Mouse (Mus musculus): Measurements from ENCODE around the gene Thap4. TPM values are rescaled to one million over a fixed set of nuclear protein-coding genes. Genes with fewer than 3 reads are reported as not detected.

The Thap4 gene
- polyA plus RNA-seq, 1 experiment from 2014 or later = 53.2 TPM

DNA sequence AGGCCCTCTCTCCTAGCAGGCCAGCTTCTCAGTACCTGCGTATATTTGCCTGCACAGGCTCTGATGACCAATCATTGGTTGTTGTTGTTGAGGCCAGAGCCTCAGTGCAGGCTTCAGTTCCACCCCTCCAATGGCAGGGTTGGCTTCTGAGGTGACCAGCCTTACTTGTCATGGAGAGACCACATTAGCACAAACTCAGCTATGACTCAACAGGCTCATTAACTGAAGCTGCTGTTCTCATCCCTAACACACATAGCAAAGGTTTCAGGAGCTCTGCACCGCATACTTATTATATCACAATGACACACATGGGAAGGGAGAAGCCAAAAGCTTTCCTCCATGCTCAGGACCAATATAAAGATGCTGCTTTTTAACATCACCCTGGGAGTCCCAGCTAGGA, 14.0 kb downstream of the Thap4 start:
- ATAC-seq (ENCODE audit: insufficient number of reproducible peaks, insufficient read depth, low FRiP score, low TSS enrichment) = no peak
- Histone ChIP-seq H3K27me3 (no peaks in the 10 kb centered on the region), H3K9ac (no peak overlapping the region), H3K4me1 (no peaks in the 10 kb centered on the region), H3K4me2 (replicated peaks) (no peak overlapping the region), H3K9me3 (no peaks in the 10 kb centered on the region), H3K4me3 (no peak overlapping the region), H3K27ac (no peak overlapping the region), H3K36me3 (peaks cover 9% of the 10 kb centered on the region; the same call in 1 of the 2 replicates)
- 91% methylated on average over 2 of the region's 2 CpGs for WGBS

DNA sequence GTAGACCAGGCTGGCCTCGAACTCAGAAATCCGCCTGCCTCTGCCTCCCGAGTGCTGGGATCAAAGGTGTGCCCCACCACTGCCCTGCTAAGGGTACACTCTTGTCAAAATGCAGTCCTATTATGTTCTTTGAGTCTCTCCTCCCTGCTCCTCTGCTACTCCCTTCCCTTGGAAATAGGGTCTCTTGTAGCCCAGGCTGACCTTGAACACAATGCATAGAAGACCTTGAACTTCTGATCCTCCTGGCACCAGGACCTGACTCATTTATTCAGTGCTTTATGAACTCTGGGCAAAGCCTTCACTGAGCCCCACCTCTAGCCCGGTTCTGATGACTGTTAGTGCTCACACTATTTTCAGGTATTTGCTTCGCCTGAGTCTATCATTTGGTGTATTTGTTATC, 17.0 kb downstream of the Thap4 start:
- no peak for ATAC-seq (ENCODE audit: insufficient number of reproducible peaks, insufficient read depth, low FRiP score, low TSS enrichment)
- Histone ChIP-seq H3K36me3 (no peaks in the 10 kb centered on the region), H3K27me3 (no peaks in the 10 kb centered on the region), H3K9me3 (no peaks in the 10 kb centered on the region), H3K4me3 (no peak overlapping the region), H3K4me1 (no peaks in the 10 kb centered on the region), H3K9ac (no peak overlapping the region), H3K4me2 (replicated peaks) (no peak overlapping the region), H3K27ac (no peak overlapping the region)
- 94% methylated on average over 5 of the region's 5 CpGs for WGBS

DNA sequence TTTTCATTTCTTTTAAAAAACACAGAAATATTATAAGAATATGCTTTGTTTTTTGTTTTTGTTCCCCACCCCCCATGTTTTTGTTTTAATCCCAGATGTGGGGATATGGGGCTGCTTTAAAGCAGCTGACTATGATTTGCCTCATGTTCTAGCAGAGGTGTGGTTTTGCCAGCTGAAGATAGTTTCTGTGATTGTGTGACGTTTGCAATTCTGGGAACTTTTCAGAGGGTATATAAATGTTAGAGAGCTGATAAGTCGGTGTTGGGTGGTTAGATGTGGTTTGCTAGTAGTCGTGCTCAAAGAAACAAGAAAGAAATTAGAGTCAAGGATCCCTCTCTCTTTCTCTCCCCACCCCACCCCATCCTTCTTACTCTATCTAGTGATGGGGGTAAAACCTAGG, 18.8 kb downstream of the Thap4 start:
- Histone ChIP-seq H3K9me3 (no peaks in the 10 kb centered on the region), H3K27me3 (no peaks in the 10 kb centered on the region), H3K36me3 (no peaks in the 10 kb centered on the region), H3K9ac (no peak overlapping the region), H3K27ac (no peak overlapping the region), H3K4me2 (replicated peaks) (no peak overlapping the region), H3K4me3 (no peak overlapping the region), H3K4me1 (peaks cover 4% of the 10 kb centered on the region; the same call in 1 of the 2 replicates)
- 87% methylated on average over 3 of the region's 3 CpGs for WGBS
- no peak for ATAC-seq (ENCODE audit: insufficient number of reproducible peaks, insufficient read depth, low FRiP score, low TSS enrichment)

DNA sequence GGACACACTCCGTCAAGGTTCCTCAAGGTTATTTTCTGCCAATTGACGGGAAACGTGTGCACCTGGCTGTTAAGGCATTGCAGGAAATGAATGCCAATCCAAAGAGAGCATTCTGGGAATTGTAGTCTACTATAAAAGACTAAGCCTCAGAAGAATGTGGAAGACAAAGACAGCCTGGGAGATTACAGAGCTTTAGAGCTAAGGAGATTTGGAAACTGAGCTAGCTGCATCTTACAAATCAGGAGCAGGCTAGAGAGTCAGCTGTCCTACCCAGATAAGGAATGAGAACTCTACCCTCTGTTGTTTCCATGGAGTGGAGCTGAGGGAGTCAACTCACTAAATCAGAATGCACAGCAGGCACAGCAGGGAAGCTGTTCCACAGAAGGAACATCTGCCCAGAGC, 22.8 kb downstream of the Thap4 start:
- no peak overlapping the region for H3K4me2 ChIP-seq (replicated peaks)
- H3K4me3 ChIP-seq = no peak overlapping the region
- no peak for ATAC-seq (ENCODE audit: insufficient number of reproducible peaks, insufficient read depth, low FRiP score, low TSS enrichment)
- H3K9me3 ChIP-seq = no peaks in the 10 kb centered on the region
- H3K36me3 ChIP-seq = no peaks in the 10 kb centered on the region
- no peak overlapping the region for H3K9ac ChIP-seq
- 21% methylated on average over 3 of the region's 3 CpGs for WGBS
- H3K27me3 ChIP-seq = no peaks in the 10 kb centered on the region
- peaks cover 4% of the 10 kb centered on the region; the same call in 1 of the 2 replicates for H3K4me1 ChIP-seq
- H3K27ac ChIP-seq = no peak overlapping the region

DNA sequence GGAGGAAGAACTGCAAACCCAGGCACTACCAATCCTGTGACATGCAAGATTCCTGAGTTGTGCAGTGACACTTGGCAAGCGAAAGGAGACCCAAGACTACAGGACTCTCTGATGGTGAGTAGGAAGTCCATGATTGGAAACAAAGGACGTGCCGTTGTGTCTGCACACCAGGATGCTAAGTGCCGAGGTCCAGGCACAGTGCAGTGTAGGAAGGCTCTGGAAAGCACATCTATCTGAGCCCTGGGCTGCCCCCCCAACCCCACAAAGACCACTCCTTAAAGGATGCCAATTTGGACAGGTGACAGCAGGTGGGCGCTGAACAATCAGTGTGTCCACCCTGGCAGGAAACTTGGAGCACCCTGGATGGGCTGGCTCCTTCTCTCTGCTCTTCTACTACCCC, 23.6 kb downstream of the Thap4 start:
- H3K4me3 ChIP-seq = no peak overlapping the region
- no peaks in the 10 kb centered on the region for H3K9me3 ChIP-seq
- H3K27me3 ChIP-seq = no peaks in the 10 kb centered on the region
- H3K27ac ChIP-seq = no peak overlapping the region
- H3K9ac ChIP-seq = no peak overlapping the region
- ATAC-seq (ENCODE audit: insufficient number of reproducible peaks, insufficient read depth, low FRiP score, low TSS enrichment) = no peak
- peaks cover 4% of the 10 kb centered on the region; the same call in 1 of the 2 replicates for H3K4me1 ChIP-seq
- WGBS = 88% methylated on average over 5 of the region's 5 CpGs
- H3K36me3 ChIP-seq = no peaks in the 10 kb centered on the region
- no peak overlapping the region for H3K4me2 ChIP-seq (replicated peaks)

DNA sequence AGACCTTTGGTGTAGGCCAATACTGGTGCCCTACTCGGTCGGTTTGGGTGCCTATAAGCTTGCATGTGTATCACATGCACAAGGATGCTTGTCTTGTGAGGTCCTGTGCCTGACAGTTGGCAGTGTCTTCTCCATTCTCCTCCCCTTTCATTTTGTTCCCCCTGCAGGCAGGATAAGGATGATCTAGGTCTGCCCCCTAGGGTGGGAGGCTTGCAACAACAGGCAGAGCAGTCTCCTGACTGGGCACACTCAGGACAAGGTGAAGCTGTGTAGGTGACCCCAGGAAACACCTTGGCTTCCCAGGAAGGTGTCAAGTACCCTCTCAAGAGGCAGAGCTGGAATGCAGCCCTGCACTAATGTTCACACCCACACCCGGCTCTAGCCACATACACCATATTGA, 27.7 kb downstream of the Thap4 start:
- ATAC-seq (ENCODE audit: insufficient number of reproducible peaks, insufficient read depth, low FRiP score, low TSS enrichment) = no peak
- no peaks in the 10 kb centered on the region for H3K9me3 ChIP-seq
- no peaks in the 10 kb centered on the region for H3K27me3 ChIP-seq
- no peak overlapping the region for H3K4me3 ChIP-seq
- WGBS = 68% methylated on average over 3 of the region's 3 CpGs
- no peak overlapping the region for H3K9ac ChIP-seq
- peaks cover 9% of the 10 kb centered on the region for H3K36me3 ChIP-seq
- no peak overlapping the region for H3K27ac ChIP-seq
- H3K4me2 ChIP-seq (replicated peaks) = no peak overlapping the region
- peaks cover 2% of the 10 kb centered on the region; the same call in 1 of the 2 replicates for H3K4me1 ChIP-seq

DNA sequence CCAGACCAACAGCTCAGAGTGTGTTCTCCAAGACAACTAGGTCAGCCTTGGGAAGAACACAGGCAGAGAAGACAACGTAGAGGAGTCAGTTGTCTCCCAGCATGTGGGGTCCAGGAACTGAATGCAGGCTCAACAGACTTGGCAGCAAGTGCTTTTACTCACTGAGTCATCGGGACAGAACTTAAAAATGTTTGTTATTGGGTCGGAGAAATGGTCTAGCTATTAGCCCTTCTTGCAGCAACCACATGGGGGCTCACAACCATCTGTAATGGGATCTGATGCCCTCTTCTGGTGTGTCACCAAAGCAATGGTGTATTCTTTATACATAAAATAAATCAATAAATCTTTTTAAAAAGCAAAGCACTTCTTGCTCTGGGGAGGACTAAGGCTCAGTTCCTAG, 28.5 kb downstream of the Thap4 start:
- no peaks in the 10 kb centered on the region for H3K4me1 ChIP-seq
- no peak overlapping the region for H3K27ac ChIP-seq
- WGBS = 87% methylated on average over 3 of the region's 3 CpGs
- no peaks in the 10 kb centered on the region for H3K27me3 ChIP-seq
- H3K36me3 ChIP-seq = peaks cover 9% of the 10 kb centered on the region
- H3K4me2 ChIP-seq (replicated peaks) = no peak overlapping the region
- no peak overlapping the region for H3K4me3 ChIP-seq
- no peak for ATAC-seq (ENCODE audit: insufficient number of reproducible peaks, insufficient read depth, low FRiP score, low TSS enrichment)
- no peaks in the 10 kb centered on the region for H3K9me3 ChIP-seq
- H3K9ac ChIP-seq = no peak overlapping the region

DNA sequence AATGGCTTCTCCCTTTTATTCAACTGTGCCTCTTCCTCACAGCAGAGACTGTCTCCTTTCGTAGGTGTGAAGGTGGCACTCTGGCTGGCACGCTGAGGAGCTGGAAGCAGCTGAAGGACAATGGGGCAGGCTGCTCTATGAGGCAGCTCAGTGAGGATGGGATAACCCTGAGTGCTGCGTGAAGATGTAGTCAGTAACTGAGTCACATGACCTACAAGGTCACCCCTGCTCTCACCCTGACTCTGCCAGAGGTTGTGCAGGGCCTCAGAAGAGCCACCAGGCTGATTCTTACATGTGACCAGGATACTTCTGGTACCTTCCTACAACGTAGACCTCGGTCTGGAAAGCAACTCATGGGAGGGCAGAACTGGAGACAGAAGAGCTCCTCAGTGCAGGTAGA, 29.0 kb downstream of the Thap4 start:
- Histone ChIP-seq H3K4me2 (replicated peaks) (no peak overlapping the region), H3K27me3 (no peaks in the 10 kb centered on the region), H3K9ac (no peak overlapping the region), H3K36me3 (peaks cover 9% of the 10 kb centered on the region), H3K27ac (no peak overlapping the region), H3K4me3 (no peak overlapping the region), H3K9me3 (no peaks in the 10 kb centered on the region), H3K4me1 (no peaks in the 10 kb centered on the region)
- no peak for ATAC-seq (ENCODE audit: insufficient number of reproducible peaks, insufficient read depth, low FRiP score, low TSS enrichment)
- 87% methylated on average over 5 of the region's 5 CpGs for WGBS

DNA sequence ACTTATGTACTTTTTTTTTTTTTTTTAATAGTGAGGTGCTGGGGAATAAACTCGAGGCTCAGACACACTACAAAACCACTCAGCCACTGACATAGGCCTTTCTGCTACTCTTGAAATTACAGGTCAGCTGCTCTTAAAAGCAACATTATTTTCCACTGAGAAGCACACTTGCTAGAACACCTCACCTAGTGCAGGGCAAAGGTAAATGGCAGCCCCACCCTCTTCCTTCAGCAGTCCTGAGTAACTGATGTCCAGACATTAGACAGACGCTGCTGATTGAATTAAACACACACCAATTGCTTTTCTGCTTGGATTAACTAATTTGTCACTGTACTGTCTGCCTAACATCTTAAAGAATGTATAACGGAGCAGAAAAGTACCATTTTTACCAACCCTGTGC, 30.0 kb downstream of the Thap4 start:
- Histone ChIP-seq H3K36me3 (peaks cover 13% of the 10 kb centered on the region), H3K27me3 (no peaks in the 10 kb centered on the region), H3K27ac (no peak overlapping the region), H3K4me1 (no peaks in the 10 kb centered on the region), H3K9me3 (no peaks in the 10 kb centered on the region), H3K4me2 (replicated peaks) (no peak overlapping the region), H3K4me3 (no peak overlapping the region), H3K9ac (no peak overlapping the region)
- ATAC-seq (ENCODE audit: insufficient number of reproducible peaks, insufficient read depth, low FRiP score, low TSS enrichment) = no peak
- 84% methylated on average over 3 of the region's 3 CpGs for WGBS

DNA sequence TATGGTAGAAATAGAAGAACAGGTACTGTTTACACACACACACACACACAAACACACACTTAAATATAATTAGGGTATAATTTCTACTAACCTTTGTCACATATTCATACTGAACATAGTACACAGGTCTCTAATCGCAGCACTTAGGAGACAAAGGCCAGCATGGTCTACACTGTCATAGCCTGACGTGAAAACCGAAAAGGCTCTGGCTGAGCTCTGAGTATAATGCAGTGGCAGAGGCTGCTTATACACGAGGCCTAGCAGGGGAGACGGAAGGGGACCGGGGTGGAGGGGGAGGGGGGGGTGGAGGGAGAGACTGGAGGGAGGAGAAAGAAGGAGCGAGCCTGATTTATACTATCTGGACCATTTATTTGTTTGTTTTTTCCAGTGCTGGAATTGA, 33.1 kb downstream of the Thap4 start:
- H3K27ac ChIP-seq = no peak overlapping the region
- H3K9ac ChIP-seq = no peak overlapping the region
- WGBS = 71% methylated on average over 7 of the region's 7 CpGs
- no peaks in the 10 kb centered on the region for H3K27me3 ChIP-seq
- H3K4me1 ChIP-seq = no peaks in the 10 kb centered on the region
- no peaks in the 10 kb centered on the region for H3K9me3 ChIP-seq
- H3K4me2 ChIP-seq (replicated peaks) = no peak overlapping the region
- no peak overlapping the region for H3K4me3 ChIP-seq
- no peak for ATAC-seq (ENCODE audit: insufficient number of reproducible peaks, insufficient read depth, low FRiP score, low TSS enrichment)
- peaks cover 15% of the 10 kb centered on the region for H3K36me3 ChIP-seq

DNA sequence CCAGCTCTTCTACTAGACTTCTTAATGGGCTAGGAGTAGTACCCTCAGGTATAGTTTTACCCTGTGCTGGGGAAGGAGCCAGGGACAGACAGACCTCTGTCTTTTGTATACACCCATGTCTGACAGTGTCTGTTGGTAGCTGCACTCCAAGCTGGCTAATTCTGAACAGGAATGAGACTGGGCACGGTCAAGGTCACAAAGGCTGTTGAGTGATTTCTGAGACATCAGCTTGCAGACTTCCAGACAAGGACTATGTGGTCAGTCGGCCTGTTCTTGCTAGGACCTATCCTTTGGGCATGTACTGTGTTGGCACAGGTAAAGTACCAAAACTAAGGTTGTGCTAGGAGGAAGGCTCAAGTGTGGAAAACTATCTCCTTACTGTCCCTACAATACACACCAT, 38.5 kb downstream of the Thap4 start:
- H3K9ac ChIP-seq = no peak overlapping the region
- ATAC-seq (ENCODE audit: insufficient number of reproducible peaks, insufficient read depth, low FRiP score, low TSS enrichment) = no peak
- no peak overlapping the region for H3K4me3 ChIP-seq
- H3K9me3 ChIP-seq = no peaks in the 10 kb centered on the region
- H3K27ac ChIP-seq = no peak overlapping the region
- H3K4me1 ChIP-seq = no peaks in the 10 kb centered on the region
- 90% methylated on average over 2 of the region's 2 CpGs for WGBS
- H3K36me3 ChIP-seq = peaks cover 32% of the 10 kb centered on the region
- no peak overlapping the region for H3K4me2 ChIP-seq (replicated peaks)
- H3K27me3 ChIP-seq = no peaks in the 10 kb centered on the region

DNA sequence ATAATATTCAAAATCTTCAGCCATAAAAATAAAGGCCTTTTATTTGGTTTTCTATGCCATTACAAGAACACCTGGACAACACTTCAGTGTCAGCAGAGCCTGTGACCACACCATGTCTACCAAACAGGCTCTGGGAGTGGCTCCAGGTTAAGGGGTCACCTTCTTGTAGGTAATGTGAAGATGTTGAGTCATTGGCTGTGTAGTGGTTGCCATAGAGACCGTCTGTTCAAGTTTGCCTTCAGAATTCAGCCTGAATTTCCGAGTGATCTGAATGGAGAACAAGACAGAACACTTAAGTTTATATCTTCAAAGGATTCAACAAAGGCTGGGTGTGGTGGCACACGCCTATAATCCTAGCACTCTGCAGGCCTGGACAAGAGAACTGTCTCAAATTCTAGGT, 49.3 kb downstream of the Thap4 start:
- H3K4me1 ChIP-seq = no peaks in the 10 kb centered on the region
- no peaks in the 10 kb centered on the region for H3K9me3 ChIP-seq
- no peak overlapping the region for H3K4me2 ChIP-seq (replicated peaks)
- H3K4me3 ChIP-seq = no peak overlapping the region
- no peaks in the 10 kb centered on the region for H3K27me3 ChIP-seq
- peaks cover 18% of the 10 kb centered on the region for H3K36me3 ChIP-seq
- H3K27ac ChIP-seq = no peak overlapping the region
- H3K9ac ChIP-seq = no peak overlapping the region
- WGBS = 70% methylated on average over 3 of the region's 3 CpGs
- no peak for ATAC-seq (ENCODE audit: insufficient number of reproducible peaks, insufficient read depth, low FRiP score, low TSS enrichment)

DNA sequence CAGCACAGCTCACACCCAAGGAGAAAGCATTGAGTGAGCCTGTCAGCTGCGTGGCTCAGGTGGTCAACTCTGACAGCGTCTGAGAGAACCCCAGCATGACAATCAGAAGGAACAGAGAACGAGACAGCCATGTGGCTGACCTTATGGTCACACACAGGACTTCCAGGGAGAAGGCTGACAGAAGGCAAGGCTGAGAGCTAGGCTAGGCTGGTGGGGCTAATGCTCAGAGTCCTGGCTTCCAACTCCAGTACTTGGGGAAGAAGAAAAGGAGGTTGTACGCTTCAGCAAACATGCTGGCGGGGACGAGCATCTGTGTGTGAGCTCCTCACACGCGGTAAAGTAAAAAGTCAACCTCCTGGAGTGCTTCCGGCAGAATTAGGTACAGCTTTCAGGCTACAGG, 50.3 kb downstream of the Thap4 start:
- Histone ChIP-seq H3K4me3 (no peak overlapping the region), H3K36me3 (peaks cover 18% of the 10 kb centered on the region), H3K27ac (no peak overlapping the region), H3K4me1 (no peaks in the 10 kb centered on the region), H3K9me3 (no peaks in the 10 kb centered on the region), H3K9ac (no peak overlapping the region), H3K27me3 (no peaks in the 10 kb centered on the region), H3K4me2 (replicated peaks) (no peak overlapping the region)
- WGBS = 86% methylated on average over 9 of the region's 9 CpGs
- ATAC-seq (ENCODE audit: insufficient number of reproducible peaks, insufficient read depth, low FRiP score, low TSS enrichment) = no peak
